Mouse (Mus musculus): ENCODE results near the gene Cfi. TPM values are rescaled to one million over a fixed set of nuclear protein-coding genes. Genes with fewer than 3 reads are reported as not detected.

Gene Cfi
- total RNA-seq, 2 experiments from 2014 or later: not detected

Other genes with a start within 250 kb of the Cfi start
- gene Egf, start 80.6 kb upstream of the Cfi start, total RNA-seq (2021): 1 to 10 TPM; 1.2 to 2.0 TPM
- gene Lrit3, start 31.9 kb upstream of the Cfi start, total RNA-seq (2021): not detected
- under 1 TPM; 0.45 to 0.66 TPM for gene Rrh, start 13.3 kb upstream of the Cfi start, total RNA-seq (2021)
- 10 to 100 TPM; 43.8 to 45.6 TPM for gene Gar1, start 4.5 kb upstream of the Cfi start, total RNA-seq (2021)
- 10 to 100 TPM; 24.3 to 27.2 TPM for gene Pla2g12a, start 42.7 kb downstream of the Cfi start, total RNA-seq (2021)
- 1 to 10 TPM; 7.0 to 8.6 TPM for gene Casp6, start 65.5 kb downstream of the Cfi start, total RNA-seq (2021)
- gene Mcub, start 134.3 kb downstream of the Cfi start, total RNA-seq (2021): 1 to 10 TPM; 3.0 to 3.2 TPM
- gene Sec24b, start 225.7 kb downstream of the Cfi start, total RNA-seq (2021): 10 to 100 TPM; 58.6 to 65.4 TPM